Mouse (Mus musculus): ENCODE data around the gene Clcn1.

DNA sequence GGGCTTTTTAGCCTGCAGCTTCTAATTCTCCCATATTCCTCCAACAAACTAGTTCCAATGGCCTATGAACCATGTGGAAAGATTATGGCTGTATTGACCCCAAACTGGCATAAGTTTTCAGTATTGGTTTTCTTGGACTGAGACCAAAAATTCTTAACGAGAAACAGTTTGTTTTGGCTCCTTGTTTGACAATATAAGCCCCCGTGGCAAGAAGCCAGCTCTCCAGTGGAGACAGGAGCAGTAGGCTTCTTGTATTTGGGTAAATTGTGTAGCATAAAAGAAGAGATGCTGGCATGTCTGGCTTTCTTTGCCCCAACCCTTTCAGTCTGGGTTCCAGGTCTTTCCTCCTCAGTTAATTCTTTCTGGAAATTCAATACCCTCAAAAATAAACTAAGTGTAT lies 10.3 kb upstream of the Clcn1 start:
- TF ChIP-seq EP300 (IDR thresholded peaks at IDR 0.05) (no peak), CTCF (IDR thresholded peaks at IDR 0.05) (no peak)
